In genomic region chr10:50910400-50910799, GRCm38 (mm10) we compare ENCODE assay signal across 9 mouse cellular contexts. TPM values are rescaled to one million over a fixed set of nuclear protein-coding genes. Genes with fewer than 3 reads are reported as not detected.
DNase-seq lines count a peak whose midpoint lies in the region; ATAC-seq lines count a peak whose summit lies in the region.
"Had no signal": no experiment of that assay in that cellular context is flagged by ENCODE, and none has a peak within 500 bp of the region (broad histone marks: within the 10 kb centered on the region; RNA-seq: fewer than 3 reads in every experiment).

No protein-coding gene starts in this region.

- no peaks in the 10 kb centered on the region for H3K4me1 ChIP-seq in kidney, embryonic 14.5 days (ENCODE audit: control insufficient read depth, insufficient read depth, low read length)
- peaks cover 8% of the 10 kb centered on the region for H3K4me1 ChIP-seq in embryonic facial prominence, embryonic 10.5 days
- H3K4me1 ChIP-seq in hindbrain, embryonic 15.5 days (replicated peaks) = peaks cover 9% of the 10 kb centered on the region; the same call in 1 of the 2 replicates
- peaks cover 10% of the 10 kb centered on the region for H3K4me1 ChIP-seq in midbrain, embryonic 15.5 days
- H3K4me1 ChIP-seq: liver, embryonic 15.5 days had no signal

- peaks cover 62% of the 10 kb centered on the region for H3K27me3 ChIP-seq in kidney, embryonic 14.5 days (ENCODE audit: control insufficient read depth, insufficient read depth, low read length)
- peaks cover 86% of the 10 kb centered on the region for H3K27me3 ChIP-seq in embryonic facial prominence, embryonic 10.5 days (replicated peaks; ENCODE audit: low read depth, poor library complexity, severe bottlenecking)
- H3K27me3 ChIP-seq in hindbrain, embryonic 15.5 days = peaks cover 76% of the 10 kb centered on the region
- peaks cover 73% of the 10 kb centered on the region for H3K27me3 ChIP-seq in midbrain, embryonic 15.5 days (replicated peaks)

- H3K9ac ChIP-seq in kidney, embryonic 14.5 days (ENCODE audit: low read depth, low read length) = no peak overlapping the region
- H3K9ac ChIP-seq in hindbrain, embryonic 15.5 days = no peak overlapping the region
- H3K9ac ChIP-seq in midbrain, embryonic 15.5 days = no peak overlapping the region
- H3K9ac ChIP-seq: liver, embryonic 15.5 days had no signal

- WGBS in kidney, embryonic 14.5 days = 10% methylated on average over 16 of the region's 16 CpGs
- WGBS in embryonic facial prominence, embryonic 10.5 days = 2% methylated on average over 16 of the region's 16 CpGs
- WGBS in hindbrain, embryonic 15.5 days = 2% methylated on average over 16 of the region's 16 CpGs
- WGBS in midbrain, embryonic 15.5 days = 2% methylated on average over 16 of the region's 16 CpGs

- H3K4me3 ChIP-seq in kidney, embryonic 14.5 days (ENCODE audit: low read length) = peak overlapping the region; percentile 22
- peak overlapping the region; percentile 39 for H3K4me3 ChIP-seq in embryonic facial prominence, embryonic 10.5 days
- peak overlapping the region; percentile 11; the same call in 1 of the 2 replicates for H3K4me3 ChIP-seq in hindbrain, embryonic 15.5 days
- H3K4me3 ChIP-seq in midbrain, embryonic 15.5 days = 0 out of 2 replicates have a peak overlapping the region, but pooled peaks have one; percentile 3
- H3K4me3 ChIP-seq: liver, embryonic 15.5 days had no signal

- peaks cover 2% of the 10 kb centered on the region; the same call in 1 of the 2 replicates for H3K36me3 ChIP-seq in kidney, embryonic 14.5 days (ENCODE audit: control insufficient read depth, insufficient read depth, low read length)
- H3K36me3 ChIP-seq in embryonic facial prominence, embryonic 10.5 days (replicated peaks) = no peaks in the 10 kb centered on the region
- no peaks in the 10 kb centered on the region for H3K36me3 ChIP-seq in hindbrain, embryonic 15.5 days
- no peaks in the 10 kb centered on the region for H3K36me3 ChIP-seq in midbrain, embryonic 15.5 days (replicated peaks)
- H3K36me3 ChIP-seq: liver, embryonic 15.5 days had no signal

- no peak for DNase-seq in kidney, adult 18-20 months
- DNase-seq in embryonic facial prominence, embryonic 10.5 days (ENCODE audit: low spot score) = peak; percentile 59
- DNase-seq in cerebellum, postnatal 14 days = no peak
- DNase-seq in urinary bladder, postnatal 10 days (ENCODE audit: low spot score) = no peak
- no peak for DNase-seq in right cerebral cortex, postnatal 25 days

- no peak overlapping the region for H3K27ac ChIP-seq in kidney, embryonic 14.5 days (ENCODE audit: low read depth, low read length)
- H3K27ac ChIP-seq in embryonic facial prominence, embryonic 10.5 days (replicated peaks) = no peak overlapping the region
- no peak overlapping the region for H3K27ac ChIP-seq in hindbrain, embryonic 15.5 days (replicated peaks)
- no peak overlapping the region for H3K27ac ChIP-seq in midbrain, embryonic 15.5 days
- H3K27ac ChIP-seq: liver, embryonic 15.5 days had no signal

- H3K4me2 ChIP-seq in kidney, embryonic 14.5 days (replicated peaks; ENCODE audit: low read depth, low read length) = peak overlapping the region; percentile 27
- peak overlapping the region; percentile 43 for H3K4me2 ChIP-seq in hindbrain, embryonic 15.5 days
- peak overlapping the region; percentile 46 for H3K4me2 ChIP-seq in midbrain, embryonic 15.5 days
- H3K4me2 ChIP-seq: liver, embryonic 15.5 days had no signal

- no peaks in the 10 kb centered on the region for H3K9me3 ChIP-seq in kidney, embryonic 14.5 days (ENCODE audit: control insufficient read depth, low read length)
- no peaks in the 10 kb centered on the region for H3K9me3 ChIP-seq in embryonic facial prominence, embryonic 10.5 days
- H3K9me3 ChIP-seq in hindbrain, embryonic 15.5 days = peaks cover 5% of the 10 kb centered on the region; the same call in 1 of the 2 replicates
- peaks cover 3% of the 10 kb centered on the region; the same call in 1 of the 2 replicates for H3K9me3 ChIP-seq in midbrain, embryonic 15.5 days
- H3K9me3 ChIP-seq: liver, embryonic 15.5 days had no signal

- 0 out of 2 replicates have a peak, but pooled peaks have one; percentile 24 for ATAC-seq in kidney, embryonic 14.5 days (ENCODE audit: low FRiP score, low TSS enrichment)
- peak; percentile 27; the same call in 1 of the 2 replicates for ATAC-seq in hindbrain, embryonic 15.5 days (ENCODE audit: low FRiP score, low read depth)
- peak; percentile 69 for ATAC-seq in midbrain, embryonic 15.5 days (replicated peaks)

RNA-seq across cellular contexts. Expression of gene Sim1, which starts 15.8 kb away (rescaled TPM):
- polyA plus RNA-seq in kidney, embryonic 14.5 days (2014; fragmentation: Nextera tagmentation; extraction: Ambion mirVana) = 14.7 and 17.1 TPM in 2 replicates
- polyA plus RNA-seq in embryonic facial prominence, embryonic 10.5 days (2016; fragmentation: Nextera tagmentation; extraction: Ambion mirVana) = 0.47 and 0.81 TPM in 2 replicates
- polyA plus RNA-seq in hindbrain, embryonic 15.5 days (2015; fragmentation: Nextera tagmentation; extraction: Ambion mirVana) = 0.12 and 0.16 TPM in 2 replicates
- 2.1 and 3.8 TPM in 2 replicates for polyA plus RNA-seq in midbrain, embryonic 15.5 days (2015; fragmentation: Nextera tagmentation; extraction: Ambion mirVana)
- polyA plus RNA-seq: liver, embryonic 15.5 days had no signal
